Mouse (Mus musculus): ENCODE measurements around the gene Dpp8.
"Not testable (repeated sequence)": the region's sequence is repeated elsewhere in the genome, so short reads cannot be mapped to it uniquely, and the experiment has no call there.

Gene Dpp8

GRCm38 (mm10) chr9:65021887-65022579, 10.2 kb upstream of the Dpp8 start:
- DNase-seq (ENCODE audit: low read depth): no peak

- no peak for DNase-seq (ENCODE audit: low read depth)
Measured at GRCm38 (mm10) chr9:65022580-65023135, 9.6 kb upstream of the Dpp8 start.

GRCm38 (mm10) chr9:65023447-65023846, 8.8 kb upstream of the Dpp8 start:
- no peak for DNase-seq (ENCODE audit: low read depth)

GRCm38 (mm10) chr9:65027241-65027640, 5.0 kb upstream of the Dpp8 start:
- DNase-seq (ENCODE audit: low read depth): no peak

GRCm38 (mm10) chr9:65028313-65028712, 3.9 kb upstream of the Dpp8 start:
- DNase-seq (ENCODE audit: low read depth): no peak

DNA sequence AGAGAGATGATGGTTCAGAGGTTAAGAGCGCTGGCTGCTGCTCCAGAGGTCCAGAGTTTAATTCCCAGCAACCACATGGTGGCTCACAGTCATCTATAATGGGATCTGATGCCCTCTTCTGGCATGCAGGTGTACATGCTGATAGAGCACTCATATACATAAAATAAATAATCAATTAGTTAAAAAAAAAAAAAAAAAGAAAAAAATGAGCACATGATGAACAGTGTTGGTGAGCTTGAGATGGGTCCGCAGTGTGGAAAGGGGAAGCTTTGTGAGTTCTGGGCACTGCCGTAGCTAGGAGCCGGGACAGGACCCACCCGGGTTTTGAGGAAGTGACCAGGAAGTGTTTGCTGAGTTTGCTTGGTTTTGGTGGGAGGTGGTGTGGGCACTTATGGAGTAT, 859 bp upstream of the Dpp8 start:
- not testable (repeated sequence) for DNase-seq (ENCODE audit: low read depth)

DNA sequence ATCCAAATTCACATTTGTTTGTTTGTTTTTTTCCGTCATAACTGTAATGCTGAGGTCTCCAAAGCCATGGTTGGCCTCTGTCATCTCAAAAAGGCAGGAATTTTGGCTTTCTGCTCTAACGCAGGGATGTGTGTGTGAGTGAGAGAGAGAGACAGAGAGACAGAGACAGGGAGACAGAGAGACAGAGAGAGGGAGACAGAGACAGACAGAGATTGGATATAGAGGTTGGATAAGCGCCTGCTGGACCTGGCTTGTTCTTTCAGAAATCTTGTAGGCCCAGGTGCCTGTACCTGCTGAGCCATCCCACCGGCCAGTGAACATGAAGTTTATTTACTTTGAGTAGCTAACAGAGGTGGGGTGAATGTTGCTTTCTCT, 333 bp upstream of the Dpp8 start:
- DNase-seq (ENCODE audit: low read depth): no peak

- DNase-seq (ENCODE audit: low read depth): peak; percentile 85
Measured at GRCm38 (mm10) chr9:65036456-65036855, 4.2 kb downstream of the Dpp8 start.

- DNase-seq (ENCODE audit: low read depth): peak; percentile 43
Measured at GRCm38 (mm10) chr9:65036861-65037260, 4.6 kb downstream of the Dpp8 start.

DNA sequence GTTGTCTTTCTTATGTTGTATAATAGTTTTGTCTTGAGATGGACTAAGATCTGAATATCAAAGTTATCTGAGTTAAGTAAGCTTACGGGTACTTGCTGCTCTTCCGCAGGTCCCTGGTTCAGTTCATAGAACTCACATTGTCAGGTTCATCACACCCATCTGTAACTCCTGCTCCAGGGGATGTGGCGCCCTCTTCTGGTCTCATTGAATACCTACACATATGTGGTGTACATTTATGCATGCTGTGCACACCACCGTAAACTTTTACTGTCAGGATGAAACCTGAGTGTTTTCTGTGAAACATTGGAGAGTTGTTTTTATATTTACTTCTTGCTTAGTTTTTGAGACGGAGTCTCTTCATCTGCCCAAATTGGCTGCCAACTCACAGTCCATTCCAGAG, 9.2 kb downstream of the Dpp8 start:
- no peak for DNase-seq (ENCODE audit: low read depth)

- DNase-seq (ENCODE audit: low read depth): no peak
Measured at GRCm38 (mm10) chr9:65046993-65047392, 14.8 kb downstream of the Dpp8 start.

GRCm38 (mm10) chr9:65049422-65049821, 17.2 kb downstream of the Dpp8 start:
- DNase-seq (ENCODE audit: low read depth): no peak

GRCm38 (mm10) chr9:65050981-65051380, 18.8 kb downstream of the Dpp8 start:
- DNase-seq (ENCODE audit: low read depth): no peak

- DNase-seq (ENCODE audit: low read depth): no peak
Measured at GRCm38 (mm10) chr9:65064251-65064650, 32.0 kb downstream of the Dpp8 start.

DNA sequence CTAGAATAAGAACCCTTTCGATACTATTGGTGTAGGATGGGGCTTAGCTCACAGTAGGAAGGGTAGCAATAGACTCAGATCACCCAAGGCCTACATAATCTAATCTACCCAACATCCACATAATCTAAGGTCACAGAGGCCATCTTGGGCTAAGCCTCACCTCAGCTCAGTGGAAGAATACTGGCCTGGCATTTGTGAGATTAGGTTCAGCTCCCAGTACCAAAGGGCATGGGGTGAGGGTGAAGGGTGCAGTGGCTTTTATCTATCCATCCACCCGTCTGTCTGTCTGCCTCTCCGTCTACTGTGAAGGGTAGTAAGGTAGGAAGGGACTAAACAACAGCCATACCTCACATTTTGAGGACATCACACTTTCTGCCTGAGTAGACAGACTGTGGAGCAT, 38.4 kb downstream of the Dpp8 start:
- DNase-seq (ENCODE audit: low read depth): no peak

- no peak for DNase-seq (ENCODE audit: low read depth)
Measured at GRCm38 (mm10) chr9:65073555-65073954, 41.3 kb downstream of the Dpp8 start.

- DNase-seq (ENCODE audit: low read depth): no peak
Measured at GRCm38 (mm10) chr9:65074251-65074650, 42.0 kb downstream of the Dpp8 start.

DNA sequence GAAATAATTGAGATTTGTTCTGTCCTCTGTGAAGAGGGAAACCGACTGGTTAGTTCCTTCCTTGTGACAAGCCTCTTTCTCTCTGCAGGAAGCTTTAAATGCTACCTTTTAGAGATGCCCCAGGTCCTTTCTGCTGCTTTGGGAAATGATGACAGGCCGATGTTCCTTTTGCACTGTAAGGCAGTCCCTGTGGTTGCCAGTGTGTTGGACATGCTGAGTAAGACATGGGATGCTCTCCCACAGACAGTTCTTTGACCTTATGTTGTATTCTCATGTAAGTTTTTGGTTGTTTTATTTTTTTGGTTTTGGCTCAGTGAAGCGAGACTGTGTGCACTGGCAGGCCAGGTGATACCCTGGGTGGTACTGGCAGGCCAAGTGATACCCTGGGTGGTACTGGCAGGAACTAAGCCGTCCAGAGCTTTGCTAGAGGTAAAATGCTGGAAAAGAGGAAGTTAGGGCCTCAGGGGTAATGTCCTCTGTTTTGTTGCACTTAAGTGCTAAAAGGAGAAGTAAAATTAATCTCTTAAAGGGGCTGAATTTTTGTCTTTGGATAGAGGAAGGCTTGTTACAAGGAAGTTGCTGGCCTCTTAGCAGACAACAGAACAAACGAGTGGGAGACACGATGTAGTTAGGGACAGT, 42.8 kb downstream of the Dpp8 start:
- DNase-seq (ENCODE audit: low read depth): no peak

DNA sequence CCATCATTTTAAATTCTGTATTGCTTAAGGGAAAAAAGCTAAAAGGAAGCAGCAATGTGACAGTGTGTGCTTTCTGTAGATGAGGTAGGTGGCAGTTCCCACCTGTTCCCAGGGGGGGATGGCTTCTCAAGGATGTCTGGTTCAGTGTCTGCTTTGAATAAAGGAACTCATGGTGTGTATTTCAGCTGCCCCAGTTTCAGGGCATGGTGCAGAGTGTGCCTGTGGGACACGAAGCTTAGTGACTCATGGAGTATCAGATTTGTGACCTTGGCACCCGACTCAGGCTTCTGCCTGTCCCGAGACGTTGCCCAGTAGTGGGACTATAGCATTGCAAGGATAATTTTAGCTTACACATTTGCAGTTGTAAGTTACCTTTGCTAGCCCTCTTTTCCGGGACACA, 45.3 kb downstream of the Dpp8 start:
- DNase-seq (ENCODE audit: low read depth): no peak

- not testable (repeated sequence) for DNase-seq (ENCODE audit: low read depth)
Measured at GRCm38 (mm10) chr9:65080141-65080540, 47.9 kb downstream of the Dpp8 start.

DNA sequence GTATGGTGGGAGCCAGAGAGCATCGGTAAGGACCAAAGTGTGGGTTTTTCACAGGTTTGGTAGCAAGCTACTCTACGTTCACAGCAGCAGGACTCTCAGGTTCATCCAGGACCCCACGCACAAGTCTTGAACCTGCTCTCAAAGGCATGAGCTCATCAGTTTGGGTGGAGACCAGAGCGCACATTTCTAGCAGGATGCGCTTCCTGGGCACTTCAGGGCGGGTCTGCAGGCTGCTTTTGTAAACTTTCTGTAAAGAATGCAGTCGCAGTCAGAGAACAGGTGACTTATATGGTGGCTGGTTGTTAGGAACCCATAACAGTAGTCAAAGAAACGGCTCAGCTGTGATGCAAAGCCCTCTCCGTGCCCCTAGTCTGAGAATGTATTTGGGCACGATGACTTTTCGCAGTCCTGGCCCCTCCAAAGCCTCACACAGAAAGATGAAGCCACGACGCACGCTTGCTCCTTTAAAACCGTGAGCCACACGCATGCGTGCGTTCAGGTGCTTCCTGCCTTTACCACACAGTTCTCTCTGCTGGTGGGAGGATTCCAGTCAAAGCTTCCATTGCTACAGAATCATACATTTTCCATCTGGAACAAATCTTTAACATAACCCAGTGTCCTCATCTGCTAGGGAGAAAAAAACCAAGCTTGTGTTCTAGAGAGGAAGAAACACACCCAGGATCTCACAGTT, 51.0 kb downstream of the Dpp8 start:
- no peak for DNase-seq (ENCODE audit: low read depth)

GRCm38 (mm10) chr9:65084198-65084807, 52.1 kb downstream of the Dpp8 start:
- no peak for DNase-seq (ENCODE audit: low read depth)

DNA sequence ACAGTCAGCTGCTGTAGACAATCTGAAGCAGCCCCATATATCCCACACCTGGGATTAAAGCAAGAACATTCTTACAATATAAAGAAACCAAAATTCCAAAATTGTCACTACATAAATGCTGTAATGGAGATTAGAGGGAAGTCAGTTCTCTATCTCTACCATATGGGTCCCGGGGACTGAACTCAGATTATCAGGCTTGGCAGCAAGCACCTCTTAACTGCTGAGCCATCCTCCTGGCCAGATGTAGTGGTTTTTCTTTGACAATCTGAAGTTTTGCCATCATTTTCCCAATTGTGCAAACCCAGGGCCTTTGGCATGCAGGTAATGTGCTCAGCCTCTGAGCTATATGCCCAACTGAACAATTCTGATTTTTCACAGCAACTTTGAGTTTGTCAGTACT, 53.1 kb downstream of the Dpp8 start:
- no peak for DNase-seq (ENCODE audit: low read depth)
